8 mouse cellular contexts compared by ENCODE assay signal in genomic region chr16:57231937-57232310, GRCm38 (mm10). TPM values are rescaled to one million over a fixed set of nuclear protein-coding genes. Genes with fewer than 3 reads are reported as not detected.
DNase-seq lines count a peak whose midpoint lies in the region; ATAC-seq and TF ChIP-seq lines count a peak whose summit lies in the region.
"Not testable (repeated sequence)": the region's sequence is repeated elsewhere in the genome, so short reads cannot be mapped to it uniquely, and the experiment has no call there.

No protein-coding gene starts in this region.

- H3K9me3 ChIP-seq in embryonic facial prominence, embryonic 15.5 days (replicated peaks); hindbrain, embryonic 12.5 days (replicated peaks); kidney, embryonic 15.5 days (replicated peaks); liver, embryonic 11.5 days (ENCODE audit: control insufficient read depth, low read length); neural tube, embryonic 12.5 days: not testable (repeated sequence)

- not testable (repeated sequence) for H3K4me1 ChIP-seq in embryonic facial prominence, embryonic 15.5 days; heart, adult 2 months (ENCODE audit: control insufficient read depth, insufficient read depth, low read length); hindbrain, embryonic 12.5 days; liver, embryonic 11.5 days (replicated peaks; ENCODE audit: control insufficient read depth, insufficient read depth, low read length); neural tube, embryonic 12.5 days
- peaks cover 10% of the 10 kb centered on the region for H3K4me1 ChIP-seq in kidney, embryonic 15.5 days

- H3K36me3 ChIP-seq in C2C12 (ENCODE audit: control insufficient read depth, insufficient read depth); embryonic facial prominence, embryonic 15.5 days; heart, adult 2 months (ENCODE audit: control insufficient read depth, insufficient read depth, low read length); hindbrain, embryonic 12.5 days; kidney, embryonic 15.5 days; liver, embryonic 11.5 days (ENCODE audit: control insufficient read depth, insufficient read depth, low read length); macrophage (ENCODE audit: inconsistent target); neural tube, embryonic 12.5 days: not testable (repeated sequence)

- peak overlapping the region; percentile 60 for H3K4me2 ChIP-seq in embryonic facial prominence, embryonic 15.5 days (replicated peaks)
- H3K4me2 ChIP-seq in hindbrain, embryonic 12.5 days (replicated peaks), result peak overlapping the region; percentile 63
- H3K4me2 ChIP-seq in kidney, embryonic 15.5 days, result peak overlapping the region; percentile 67
- peak overlapping the region; percentile 81 for H3K4me2 ChIP-seq in liver, embryonic 11.5 days
- H3K4me2 ChIP-seq in neural tube, embryonic 12.5 days (replicated peaks), result peak overlapping the region; percentile 72

- H3K27me3 ChIP-seq in C2C12 (ENCODE audit: control insufficient read depth, insufficient read depth, insufficient read length); embryonic facial prominence, embryonic 15.5 days; heart, adult 2 months (ENCODE audit: control insufficient read depth, insufficient read depth, low read length); hindbrain, embryonic 12.5 days; kidney, embryonic 15.5 days; liver, embryonic 11.5 days (replicated peaks; ENCODE audit: control insufficient read depth, insufficient read depth, low read length); neural tube, embryonic 12.5 days (replicated peaks): not testable (repeated sequence)

- H3K79me3 ChIP-seq in C2C12 (ENCODE audit: low read depth), result peaks cover 25% of the 10 kb centered on the region

- not testable (repeated sequence) for H3K9ac ChIP-seq in embryonic facial prominence, embryonic 15.5 days; heart, adult 2 months (ENCODE audit: low read depth, low read length); hindbrain, embryonic 12.5 days; kidney, embryonic 15.5 days; liver, embryonic 11.5 days (ENCODE audit: low read depth, low read length); neural tube, embryonic 12.5 days

- TF ChIP-seq POLR2A in heart, adult 2 months (IDR thresholded peaks at IDR 0.05; ENCODE audit: insufficient read depth, low read depth, low read length), result not testable (repeated sequence)

- intact Hi-C loops in heart, adult 2 months (cut with DNase I), result loop anchor here (5.0 to 10.0 kb wide), 3 partner anchors 110 to 1495 kb away; partner anchors contain the start of genes Cldnd1 and Tomm70a

- not testable (repeated sequence) for ATAC-seq in embryonic facial prominence, embryonic 15.5 days (ENCODE audit: insufficient number of reproducible peaks, low FRiP score, low TSS enrichment, low read depth); hindbrain, embryonic 12.5 days (ENCODE audit: low FRiP score); kidney, embryonic 15.5 days (replicated peaks; ENCODE audit: low FRiP score); liver, embryonic 11.5 days (replicated peaks; ENCODE audit: low FRiP score); neural tube, embryonic 12.5 days (ENCODE audit: low FRiP score, low read depth)

- WGBS in embryonic facial prominence, embryonic 15.5 days, result 60% methylated on average over 4 of the region's 5 CpGs
- 68% methylated on average over 5 of the region's 5 CpGs for WGBS in heart, adult 2 months
- WGBS in hindbrain, embryonic 12.5 days, result 78% methylated on average over 5 of the region's 5 CpGs
- 69% methylated on average over 5 of the region's 5 CpGs for WGBS in kidney, embryonic 15.5 days
- 69% methylated on average over 4 of the region's 5 CpGs for whole genome bisulfite sequencing in liver, embryonic 11.5 days
- 68% methylated on average over 4 of the region's 5 CpGs for WGBS in macrophage (ENCODE audit: missing documents)
- 79% methylated on average over 5 of the region's 5 CpGs for WGBS in neural tube, embryonic 12.5 days

- H3K27ac ChIP-seq in embryonic facial prominence, embryonic 15.5 days (replicated peaks), result 0 out of 2 replicates have a peak overlapping the region, but pooled peaks have one; percentile 88
- peak overlapping the region; percentile 40; the same call in 1 of the 2 replicates for H3K27ac ChIP-seq in heart, adult 2 months
- H3K27ac ChIP-seq in hindbrain, embryonic 12.5 days; kidney, embryonic 15.5 days; liver, embryonic 11.5 days (ENCODE audit: low read depth, low read length); macrophage; neural tube, embryonic 12.5 days: not testable (repeated sequence)

- H3K4me3 ChIP-seq in C2C12 (ENCODE audit: insufficient read depth, poor library complexity, severe bottlenecking) (peak overlapping the region; percentile 21), macrophage (ENCODE audit: inconsistent target) (peak overlapping the region; percentile 17; the same call in 1 of the 2 replicates)
- H3K4me3 ChIP-seq in embryonic facial prominence, embryonic 15.5 days (replicated peaks), result peak overlapping the region; percentile 94
- peak overlapping the region; percentile 94; the same call in 1 of the 2 replicates for H3K4me3 ChIP-seq in heart, adult 2 months
- peak overlapping the region; percentile 92 for H3K4me3 ChIP-seq in hindbrain, embryonic 12.5 days
- H3K4me3 ChIP-seq in kidney, embryonic 15.5 days (replicated peaks), result peak overlapping the region; percentile 68
- peak overlapping the region; percentile 94 for H3K4me3 ChIP-seq in liver, embryonic 11.5 days (ENCODE audit: low read depth, low read length)
- not testable (repeated sequence) for H3K4me3 ChIP-seq in neural tube, embryonic 12.5 days

- not testable (repeated sequence) for H3ac ChIP-seq in C2C12 (ENCODE audit: control insufficient read depth, insufficient read length, low read depth)

- TF ChIP-seq EP300 in heart, adult 2 months (IDR thresholded peaks at IDR 0.05; ENCODE audit: insufficient read depth, low read depth, low read length), result not testable (repeated sequence)

- DNase-seq in heart, adult 2 months; liver, embryonic 11.5 days (ENCODE audit: low spot score): not testable (repeated sequence)

- not testable (repeated sequence) for TF ChIP-seq CTCF in C2C12 (IDR thresholded peaks at IDR 0.05; ENCODE audit: control insufficient read depth, insufficient read depth, insufficient read length); heart, adult 2 months (IDR thresholded peaks at IDR 0.05)

- H3K79me2 ChIP-seq in C2C12 (ENCODE audit: control insufficient read depth, insufficient read depth) (peaks cover 41% of the 10 kb centered on the region), macrophage (ENCODE audit: inconsistent target) (peaks cover 42% of the 10 kb centered on the region)
- H3K79me2 ChIP-seq in heart, adult 2 months (replicated peaks; ENCODE audit: control insufficient read depth, insufficient read depth, low read length), result not testable (repeated sequence)

RNA-seq across cellular contexts. Expression of gene Tbc1d23, which starts 0.6 kb away (rescaled TPM):
- polyA plus RNA-seq in C2C12 (2012; fragmentation: generic; extraction: Trizol) (5.3 TPM), macrophage (2018) (26.8 to 41.1 TPM (median 40.2 TPM) in 3 replicates)
- polyA plus RNA-seq in embryonic facial prominence, embryonic 15.5 days (2015; fragmentation: Nextera tagmentation; extraction: Ambion mirVana), result 27.7 and 33.9 TPM in 2 replicates
- 10 to 100 TPM; 25.3 to 26.1 TPM for total RNA-seq in heart, adult 2 months (2021)
- polyA plus RNA-seq in heart, adult 2 months (2012; rRNA removed), result 7.7 and 21.2 TPM in 2 replicates
- polyA plus RNA-seq in hindbrain, embryonic 12.5 days (2016; fragmentation: Nextera tagmentation; extraction: Ambion mirVana), result 31.7 and 33.9 TPM in 2 replicates
- polyA plus RNA-seq in kidney, embryonic 15.5 days (2015; fragmentation: Nextera tagmentation; extraction: Ambion mirVana), result 22.5 and 25.6 TPM in 2 replicates
- 13.4 and 14.2 TPM in 2 replicates for polyA plus RNA-seq in liver, embryonic 11.5 days (2014; fragmentation: Nextera tagmentation; extraction: Ambion mirVana)
- total RNA-seq in macrophage (2018; cell fraction: chromatin; rRNA removed), result 100 to 1,000 TPM; 119 to 368 (median 260) TPM
- 10 to 100 TPM; 22.6 to 43.6 (median 32.7) TPM for total RNA-seq in macrophage (2018; cell fraction: cytosol; rRNA removed)
- 100 to 1,000 TPM in 25 of 26 experiments, 10 to 100 TPM in 1; 94.0 to 262 (median 168) TPM for total RNA-seq in macrophage (2018; cell fraction: nucleus; rRNA removed)
- 25.2 and 28.6 TPM in 2 replicates for polyA plus RNA-seq in neural tube, embryonic 12.5 days (2016; fragmentation: Nextera tagmentation; extraction: Ambion mirVana)
